In genomic region chr1:168407958-168408357, GRCm38 (mm10) we compare ENCODE assay signal across 19 mouse cellular contexts. TPM values are rescaled to one million over a fixed set of nuclear protein-coding genes. Genes with fewer than 3 reads are reported as not detected.
DNase-seq lines count a peak whose midpoint lies in the region; ATAC-seq and TF ChIP-seq lines count a peak whose summit lies in the region.
"Had no signal": no experiment of that assay in that cellular context is flagged by ENCODE, and none has a peak within 500 bp of the region (broad histone marks: within the 10 kb centered on the region; RNA-seq: fewer than 3 reads in every experiment).

No protein-coding gene starts in this region.

- H3K27ac ChIP-seq in forebrain, embryonic 10.5 days: peak overlapping the region; percentile 75; the same call in 1 of the 2 replicates
- no peak overlapping the region for H3K27ac ChIP-seq in forebrain, embryonic 14.5 days (ENCODE audit: low read depth, low read length)
- H3K27ac ChIP-seq in heart, embryonic 16.5 days (ENCODE audit: low read length): peak overlapping the region; percentile 46
- H3K27ac ChIP-seq in kidney, postnatal 0 days: no peak overlapping the region
- H3K27ac ChIP-seq: embryonic facial prominence, embryonic 15.5 days; hindbrain, embryonic 13.5 days; midbrain, embryonic 12.5 days had no signal

- no peak overlapping the region for H3K4me2 ChIP-seq in forebrain, embryonic 14.5 days (ENCODE audit: low read length)
- no peak overlapping the region; the same call in 1 of the 2 replicates for H3K4me2 ChIP-seq in heart, embryonic 16.5 days (ENCODE audit: low read depth, low read length)
- H3K4me2 ChIP-seq in kidney, postnatal 0 days (ENCODE audit: low read length): no peak overlapping the region
- H3K4me2 ChIP-seq: embryonic facial prominence, embryonic 15.5 days; hindbrain, embryonic 13.5 days; midbrain, embryonic 12.5 days had no signal

- no peak for TF ChIP-seq CTCF in kidney, postnatal 0 days (IDR thresholded peaks at IDR 0.05; ENCODE audit: low read depth)

- WGBS in forebrain, embryonic 10.5 days: 79% methylated on average over 7 of the region's 7 CpGs
- WGBS in forebrain, embryonic 14.5 days: 69% methylated on average over 7 of the region's 7 CpGs
- WGBS in heart, embryonic 16.5 days: 60% methylated on average over 7 of the region's 7 CpGs
- 64% methylated on average over 7 of the region's 7 CpGs for WGBS in kidney, postnatal 0 days

- DNase-seq in forebrain, embryonic 10.5 days (ENCODE audit: extremely low spot score, low spot score): no peak
- no peak for DNase-seq in forebrain, embryonic 14.5 days (ENCODE audit: low spot score)
- DNase-seq in heart, postnatal 25 days (ENCODE audit: low spot score): no peak
- peak; percentile 22 for DNase-seq in kidney, postnatal 0 days (ENCODE audit: low spot score)
- no peak for DNase-seq in kidney, adult 11 months
- DNase-seq in brain, adult 2 months (ENCODE audit: low read depth, low spot score): peak; percentile 58
- DNase-seq in adrenal gland, adult 8-10 months: no peak
- DNase-seq: adrenal gland, postnatal 10 days; cerebellum, adult 8-10 months; gastrocnemius, postnatal 25 days; kidney, postnatal 10 days; liver; lung, postnatal 14 days; thymus, postnatal 14 days had no signal

- peaks cover 93% of the 10 kb centered on the region for H3K4me1 ChIP-seq in forebrain, embryonic 10.5 days
- peaks cover 45% of the 10 kb centered on the region for H3K4me1 ChIP-seq in forebrain, embryonic 14.5 days (ENCODE audit: control insufficient read depth, insufficient read depth, low read length)
- peaks cover 65% of the 10 kb centered on the region for H3K4me1 ChIP-seq in heart, embryonic 16.5 days (ENCODE audit: control insufficient read depth, insufficient read depth, low read length)
- peaks cover 23% of the 10 kb centered on the region for H3K4me1 ChIP-seq in kidney, postnatal 0 days (replicated peaks; ENCODE audit: insufficient read depth, low read length)

- peaks cover 49% of the 10 kb centered on the region for H3K36me3 ChIP-seq in forebrain, embryonic 10.5 days (replicated peaks)
- peaks cover 35% of the 10 kb centered on the region; the same call in 1 of the 2 replicates for H3K36me3 ChIP-seq in forebrain, embryonic 14.5 days (ENCODE audit: control insufficient read depth, insufficient read depth, low read length)
- peaks cover 5% of the 10 kb centered on the region; the same call in 1 of the 2 replicates for H3K36me3 ChIP-seq in heart, embryonic 16.5 days (ENCODE audit: control insufficient read depth, insufficient read depth)
- H3K36me3 ChIP-seq in kidney, postnatal 0 days (ENCODE audit: insufficient read depth, low read length): peaks cover 9% of the 10 kb centered on the region; the same call in 1 of the 2 replicates
- H3K36me3 ChIP-seq: hindbrain, embryonic 13.5 days had no signal

- no peak for ATAC-seq in forebrain, embryonic 14.5 days
- no peak for ATAC-seq in heart, embryonic 16.5 days (replicated peaks; ENCODE audit: extremely low read depth, insufficient read depth, low FRiP score)
- no peak for ATAC-seq in kidney, postnatal 0 days (replicated peaks; ENCODE audit: low FRiP score, low read depth)

- no peak overlapping the region for H3K4me3 ChIP-seq in forebrain, embryonic 10.5 days
- no peak overlapping the region for H3K4me3 ChIP-seq in forebrain, embryonic 14.5 days (ENCODE audit: low read depth, low read length)
- no peak overlapping the region for H3K4me3 ChIP-seq in heart, embryonic 16.5 days (ENCODE audit: low read length)
- H3K4me3 ChIP-seq in kidney, postnatal 0 days (replicated peaks; ENCODE audit: low read depth, low read length): no peak overlapping the region
- H3K4me3 ChIP-seq: embryonic facial prominence, embryonic 15.5 days; hindbrain, embryonic 13.5 days; midbrain, embryonic 12.5 days; myocyte had no signal

- H3K27me3 ChIP-seq in forebrain, embryonic 10.5 days (ENCODE audit: poor library complexity, severe bottlenecking): no peaks in the 10 kb centered on the region
- H3K27me3 ChIP-seq in forebrain, embryonic 14.5 days (replicated peaks; ENCODE audit: control insufficient read depth, insufficient read depth, low read length): no peaks in the 10 kb centered on the region
- no peaks in the 10 kb centered on the region for H3K27me3 ChIP-seq in heart, embryonic 16.5 days (ENCODE audit: control insufficient read depth, insufficient read depth, low read length)
- H3K27me3 ChIP-seq in kidney, postnatal 0 days (ENCODE audit: insufficient read depth, low read length): no peaks in the 10 kb centered on the region
- H3K27me3 ChIP-seq: embryonic facial prominence, embryonic 15.5 days; hindbrain, embryonic 13.5 days had no signal

- H3K9ac ChIP-seq in forebrain, embryonic 14.5 days (ENCODE audit: low read length): no peak overlapping the region
- no peak overlapping the region for H3K9ac ChIP-seq in heart, embryonic 16.5 days (ENCODE audit: low read length)
- H3K9ac ChIP-seq in kidney, postnatal 0 days (ENCODE audit: low read depth, low read length): no peak overlapping the region
- H3K9ac ChIP-seq: embryonic facial prominence, embryonic 15.5 days; hindbrain, embryonic 13.5 days; midbrain, embryonic 12.5 days had no signal

- H3K9me3 ChIP-seq in forebrain, embryonic 10.5 days: no peaks in the 10 kb centered on the region
- no peaks in the 10 kb centered on the region for H3K9me3 ChIP-seq in forebrain, embryonic 14.5 days (replicated peaks; ENCODE audit: control insufficient read depth, low read length)
- H3K9me3 ChIP-seq in heart, embryonic 16.5 days (replicated peaks; ENCODE audit: control insufficient read depth, low read length): no peaks in the 10 kb centered on the region
- H3K9me3 ChIP-seq in kidney, postnatal 0 days (replicated peaks; ENCODE audit: low read length): no peaks in the 10 kb centered on the region
- H3K9me3 ChIP-seq: embryonic facial prominence, embryonic 15.5 days; hindbrain, embryonic 13.5 days; midbrain, embryonic 12.5 days had no signal

- intact Hi-C loops in heart, postnatal 25 days (cut with DNase I): no loop called here

RNA-seq across cellular contexts. Expression of gene Pbx1, which starts 24.1 kb away (rescaled TPM):
- 38.2 and 38.8 TPM in 2 replicates for polyA plus RNA-seq in forebrain, embryonic 10.5 days (2016; fragmentation: Nextera tagmentation; extraction: Ambion mirVana)
- polyA plus RNA-seq in forebrain, embryonic 14.5 days (2014; fragmentation: Nextera tagmentation; extraction: Ambion mirVana): 66.7 and 76.8 TPM in 2 replicates
- 18.0 and 20.7 TPM in 2 replicates for polyA plus RNA-seq in heart, embryonic 16.5 days (2015; fragmentation: Nextera tagmentation; extraction: Ambion mirVana)
- total RNA-seq in heart, postnatal 25 days (2021): 10 to 100 TPM; 51.3 to 55.2 TPM
- polyA plus RNA-seq in kidney, postnatal 0 days (2015; fragmentation: Nextera tagmentation; extraction: Ambion mirVana): 55.7 and 59.4 TPM in 2 replicates
- 100 to 1,000 TPM; 152 to 211 (median 192) TPM for total RNA-seq in adrenal gland, adult 8-10 months (2022)

Comparison
In these comparisons a context has a peak if more than half of its experiments do, and no peak if none do; other contexts are left out.
1. DNase-seq: peak in kidney, postnatal 0 days (single experiment) and brain, adult 2 months (single experiment); none in forebrain, embryonic 10.5 days (single experiment), forebrain, embryonic 14.5 days (single experiment), heart, postnatal 25 days (single experiment), kidney, adult 11 months (single experiment) and adrenal gland, adult 8-10 months (single experiment).
2. H3K27ac ChIP-seq: peak in forebrain, embryonic 10.5 days (single experiment) and heart, embryonic 16.5 days (single experiment); none in forebrain, embryonic 14.5 days (single experiment) and kidney, postnatal 0 days (single experiment).